Mouse (Mus musculus): ENCODE data around the gene Prkaa1. TPM values are rescaled to one million over a fixed set of nuclear protein-coding genes. Genes with fewer than 3 reads are reported as not detected.
"Not testable (repeated sequence)": the region's sequence is repeated elsewhere in the genome, so short reads cannot be mapped to it uniquely, and the experiment has no call there.

Gene Prkaa1
- polyA plus RNA-seq, 1 experiment from 2014 or later: 11.3 TPM

- Histone ChIP-seq H3K36me3 (ENCODE audit: poor library complexity, severe bottlenecking) (peaks cover 46% of the 10 kb centered on the region), H3K27ac (peak overlapping the region; percentile 86), H3K27me3 (no peaks in the 10 kb centered on the region), H3K9me3 (replicated peaks) (no peaks in the 10 kb centered on the region), H3K4me3 (peak overlapping the region; percentile 95), H3K4me2 (peak overlapping the region; percentile 81), H3K4me1 (peaks cover 24% of the 10 kb centered on the region), H3K9ac (peak overlapping the region; percentile 97)
- no peak for ATAC-seq
- WGBS: 5% methylated on average over 22 of the region's 22 CpGs
These were observed 26.5 kb upstream of the Prkaa1 start for GRCm38 (mm10) chr15:5117031-5117601.

GRCm38 (mm10) chr15:5118626-5119025 lies 25.0 kb upstream of the Prkaa1 start:
- Histone ChIP-seq H3K27ac (no peak overlapping the region), H3K9ac (no peak overlapping the region), H3K27me3 (no peaks in the 10 kb centered on the region), H3K4me2 (no peak overlapping the region), H3K36me3 (ENCODE audit: poor library complexity, severe bottlenecking) (peaks cover 58% of the 10 kb centered on the region), H3K4me3 (no peak overlapping the region), H3K4me1 (peaks cover 24% of the 10 kb centered on the region), H3K9me3 (replicated peaks) (no peaks in the 10 kb centered on the region)
- WGBS: 89% methylated on average over 9 of the region's 9 CpGs
- ATAC-seq: no peak

GRCm38 (mm10) chr15:5119192-5119591 lies 24.5 kb upstream of the Prkaa1 start:
- WGBS: 80% methylated on average over 2 of the region's 2 CpGs

GRCm38 (mm10) chr15:5119707-5120106 lies 24.0 kb upstream of the Prkaa1 start:
- WGBS: 94% methylated on average over 2 of the region's 2 CpGs
- Histone ChIP-seq H3K4me2 (no peak overlapping the region), H3K4me1 (peaks cover 24% of the 10 kb centered on the region), H3K27ac (no peak overlapping the region), H3K9ac (no peak overlapping the region), H3K27me3 (no peaks in the 10 kb centered on the region), H3K9me3 (replicated peaks) (no peaks in the 10 kb centered on the region), H3K4me3 (no peak overlapping the region), H3K36me3 (ENCODE audit: poor library complexity, severe bottlenecking) (peaks cover 64% of the 10 kb centered on the region)
- no peak for ATAC-seq

More at GRCm38 (mm10) chr15:5119192-5119591, 24.5 kb upstream of the Prkaa1 start:
- Histone ChIP-seq H3K4me2 (no peak overlapping the region), H3K9ac (no peak overlapping the region), H3K4me1 (peaks cover 24% of the 10 kb centered on the region), H3K27ac (no peak overlapping the region), H3K27me3 (no peaks in the 10 kb centered on the region), H3K9me3 (replicated peaks) (no peaks in the 10 kb centered on the region), H3K4me3 (no peak overlapping the region), H3K36me3 (ENCODE audit: poor library complexity, severe bottlenecking) (peaks cover 59% of the 10 kb centered on the region)
- no peak for ATAC-seq

GRCm38 (mm10) chr15:5121535-5122313 lies 21.9 kb upstream of the Prkaa1 start:
- H3K27ac ChIP-seq: no peak overlapping the region
- peaks cover 17% of the 10 kb centered on the region for H3K4me1 ChIP-seq
- WGBS: 90% methylated on average over 12 of the region's 12 CpGs
- no peaks in the 10 kb centered on the region for H3K27me3 ChIP-seq
- H3K9ac ChIP-seq: no peak overlapping the region
- H3K4me2 ChIP-seq: no peak overlapping the region
- H3K9me3 ChIP-seq (replicated peaks): no peaks in the 10 kb centered on the region
- no peak for ATAC-seq
- H3K4me3 ChIP-seq: no peak overlapping the region
- peaks cover 70% of the 10 kb centered on the region for H3K36me3 ChIP-seq (ENCODE audit: poor library complexity, severe bottlenecking)

- Histone ChIP-seq H3K9ac (no peak overlapping the region), H3K4me1 (no peaks in the 10 kb centered on the region), H3K4me3 (no peak overlapping the region), H3K27me3 (no peaks in the 10 kb centered on the region), H3K4me2 (no peak overlapping the region), H3K27ac (no peak overlapping the region), H3K9me3 (replicated peaks) (no peaks in the 10 kb centered on the region), H3K36me3 (ENCODE audit: poor library complexity, severe bottlenecking) (peaks cover 31% of the 10 kb centered on the region)
- 57% methylated on average over 4 of the region's 4 CpGs for WGBS
- ATAC-seq: no peak
These were observed 17.2 kb upstream of the Prkaa1 start for GRCm38 (mm10) chr15:5126456-5126855.

- no peak for ATAC-seq
- WGBS: 82% methylated on average over 2 of the region's 2 CpGs
- H3K9me3 ChIP-seq (replicated peaks): no peaks in the 10 kb centered on the region
These were observed 16.2 kb upstream of the Prkaa1 start for GRCm38 (mm10) chr15:5127487-5127886.

GRCm38 (mm10) chr15:5128176-5128940 lies 15.3 kb upstream of the Prkaa1 start:
- no peak overlapping the region for H3K9ac ChIP-seq
- no peaks in the 10 kb centered on the region for H3K4me1 ChIP-seq
- no peaks in the 10 kb centered on the region for H3K9me3 ChIP-seq (replicated peaks)
- H3K27me3 ChIP-seq: no peaks in the 10 kb centered on the region
- ATAC-seq: no peak
- H3K4me2 ChIP-seq: no peak overlapping the region
- H3K36me3 ChIP-seq (ENCODE audit: poor library complexity, severe bottlenecking): peaks cover 13% of the 10 kb centered on the region
- H3K4me3 ChIP-seq: no peak overlapping the region
- 79% methylated on average over 5 of the region's 5 CpGs for WGBS
- no peak overlapping the region for H3K27ac ChIP-seq

More at GRCm38 (mm10) chr15:5127487-5127886, 16.2 kb upstream of the Prkaa1 start:
- Histone ChIP-seq H3K9ac (no peak overlapping the region), H3K36me3 (ENCODE audit: poor library complexity, severe bottlenecking) (peaks cover 21% of the 10 kb centered on the region), H3K4me3 (no peak overlapping the region), H3K4me1 (no peaks in the 10 kb centered on the region), H3K27me3 (no peaks in the 10 kb centered on the region), H3K27ac (no peak overlapping the region), H3K4me2 (no peak overlapping the region)

- no peak overlapping the region for H3K4me2 ChIP-seq
- no peaks in the 10 kb centered on the region for H3K4me1 ChIP-seq
- no peak overlapping the region for H3K27ac ChIP-seq
- H3K36me3 ChIP-seq (ENCODE audit: poor library complexity, severe bottlenecking): peaks cover 11% of the 10 kb centered on the region
- ATAC-seq: no peak
- WGBS: 91% methylated on average over 12 of the region's 12 CpGs
- no peaks in the 10 kb centered on the region for H3K9me3 ChIP-seq (replicated peaks)
- H3K4me3 ChIP-seq: no peak overlapping the region
- no peaks in the 10 kb centered on the region for H3K27me3 ChIP-seq
- no peak overlapping the region for H3K9ac ChIP-seq
These were observed 14.4 kb upstream of the Prkaa1 start for GRCm38 (mm10) chr15:5129111-5129805.

- H3K27me3 ChIP-seq; H3K36me3 ChIP-seq (ENCODE audit: poor library complexity, severe bottlenecking); H3K9me3 ChIP-seq (replicated peaks); H3K27ac ChIP-seq; H3K9ac ChIP-seq; H3K4me2 ChIP-seq; H3K4me3 ChIP-seq; ATAC-seq; H3K4me1 ChIP-seq: not testable (repeated sequence)
- WGBS: 91% methylated on average over 14 of the region's 14 CpGs
These were observed 12.6 kb upstream of the Prkaa1 start for GRCm38 (mm10) chr15:5130887-5131668.

GRCm38 (mm10) chr15:5133301-5133700 lies 10.4 kb upstream of the Prkaa1 start:
- no peaks in the 10 kb centered on the region for H3K9me3 ChIP-seq (replicated peaks)
- H3K27me3 ChIP-seq: no peaks in the 10 kb centered on the region
- 49% methylated on average over 3 of the region's 3 CpGs for WGBS
- H3K27ac ChIP-seq: no peak overlapping the region
- H3K4me1 ChIP-seq: peaks cover 6% of the 10 kb centered on the region
- H3K36me3 ChIP-seq (ENCODE audit: poor library complexity, severe bottlenecking): no peaks in the 10 kb centered on the region
- no peak for ATAC-seq
- H3K4me3 ChIP-seq: no peak overlapping the region
- no peak overlapping the region for H3K9ac ChIP-seq
- no peak overlapping the region for H3K4me2 ChIP-seq
